Mouse (Mus musculus): ENCODE data around the gene Olfr667. TPM values are rescaled to one million over a fixed set of nuclear protein-coding genes. Genes with fewer than 3 reads are reported as not detected.
"Not testable (repeated sequence)": the region's sequence is repeated elsewhere in the genome, so short reads cannot be mapped to it uniquely, and the experiment has no call there.

The Olfr667 gene
- polyA plus RNA-seq (2015; fragmentation: Nextera tagmentation; extraction: Ambion mirVana) = not detected in 2 replicates

- no peak within 1 kb of the TSS for H3K4me2 ChIP-seq (replicated peaks)
- no peaks in the 10 kb centered on the region for H3K9me3 ChIP-seq
- no peaks in the 10 kb centered on the region for H3K36me3 ChIP-seq
- no peak within 1 kb of the TSS for H3K4me3 ChIP-seq (replicated peaks)
- H3K4me1 ChIP-seq (replicated peaks) = no peaks in the 10 kb centered on the region
- no peak within 1 kb of the TSS for H3K27ac ChIP-seq
- H3K27me3 ChIP-seq = no peaks in the 10 kb centered on the region
- 88% methylated on average over 1 of the region's 1 CpGs for WGBS
- H3K9ac ChIP-seq (replicated peaks) = no peak within 1 kb of the TSS
- no peak for ATAC-seq
These were observed at the start of gene Olfr667 for GRCm38 (mm10) chr7:104921382-104921781. Olfr667 (minus strand) TSS chr7:104921482.

- H3K9ac ChIP-seq (replicated peaks) = no peak within 1 kb of the TSS
- no peaks in the 10 kb centered on the region for H3K36me3 ChIP-seq
- no peak within 1 kb of the TSS for H3K4me3 ChIP-seq (replicated peaks)
- no peak for ATAC-seq
- H3K27me3 ChIP-seq = no peaks in the 10 kb centered on the region
- H3K4me2 ChIP-seq (replicated peaks) = no peak within 1 kb of the TSS
- H3K27ac ChIP-seq = no peak within 1 kb of the TSS
- no peaks in the 10 kb centered on the region for H3K4me1 ChIP-seq (replicated peaks)
- H3K9me3 ChIP-seq = no peaks in the 10 kb centered on the region
- WGBS = 74% methylated on average over 1 of the region's 1 CpGs
These were observed 41.2 kb upstream of the Olfr667 start, which contains the start of gene Olfr670 for GRCm38 (mm10) chr7:104962520-104962919. Olfr670 (minus strand) TSS chr7:104962620.

GRCm38 (mm10) chr7:104950234-104950633 is 29.0 kb upstream of the Olfr667 start:
- ATAC-seq; H3K4me3 ChIP-seq (replicated peaks); H3K4me2 ChIP-seq (replicated peaks); H3K4me1 ChIP-seq (replicated peaks); H3K9ac ChIP-seq (replicated peaks); H3K27me3 ChIP-seq; H3K9me3 ChIP-seq; H3K27ac ChIP-seq; H3K36me3 ChIP-seq: not testable (repeated sequence)
- WGBS = 93% methylated on average over 16 of the region's 16 CpGs

- Histone ChIP-seq H3K4me1 (replicated peaks) (no peaks in the 10 kb centered on the region), H3K27me3 (no peaks in the 10 kb centered on the region), H3K9me3 (no peaks in the 10 kb centered on the region), H3K9ac (replicated peaks) (no peak within 1 kb of the TSS), H3K27ac (no peak within 1 kb of the TSS), H3K36me3 (no peaks in the 10 kb centered on the region), H3K4me3 (replicated peaks) (no peak within 1 kb of the TSS), H3K4me2 (replicated peaks) (no peak within 1 kb of the TSS)
- WGBS = 95% methylated on average over 1 of the region's 1 CpGs
- no peak for ATAC-seq
These were observed 12.7 kb upstream of the Olfr667 start, which contains the start of gene Olfr669 for GRCm38 (mm10) chr7:104933940-104934339. Olfr669 (plus strand) TSS chr7:104934240.

- Histone ChIP-seq H3K27ac (no peak within 1 kb of the TSS), H3K4me2 (replicated peaks) (no peak within 1 kb of the TSS), H3K9me3 (no peaks in the 10 kb centered on the region), H3K27me3 (no peaks in the 10 kb centered on the region), H3K4me3 (replicated peaks) (no peak within 1 kb of the TSS), H3K36me3 (no peaks in the 10 kb centered on the region), H3K4me1 (replicated peaks) (no peaks in the 10 kb centered on the region), H3K9ac (replicated peaks) (no peak within 1 kb of the TSS)
- no peak for ATAC-seq
- 85% methylated on average over 1 of the region's 1 CpGs for WGBS
These were observed 6.7 kb upstream of the Olfr667 start, which contains the start of gene Olfr668 for GRCm38 (mm10) chr7:104927957-104928356. Olfr668 (minus strand) TSS chr7:104928057.

GRCm38 (mm10) chr7:104895852-104896251 is 25.4 kb downstream of the Olfr667 start, which contains the start of gene Olfr666:
Olfr666 (minus strand) TSS chr7:104895952.
- H3K36me3 ChIP-seq = no peaks in the 10 kb centered on the region
- WGBS = 84% methylated on average over 2 of the region's 2 CpGs
- no peak within 1 kb of the TSS for H3K9ac ChIP-seq (replicated peaks)
- H3K9me3 ChIP-seq = no peaks in the 10 kb centered on the region
- no peak within 1 kb of the TSS for H3K27ac ChIP-seq
- no peak for ATAC-seq
- no peak within 1 kb of the TSS for H3K4me3 ChIP-seq (replicated peaks)
- no peaks in the 10 kb centered on the region for H3K27me3 ChIP-seq
- no peaks in the 10 kb centered on the region for H3K4me1 ChIP-seq (replicated peaks)
- H3K4me2 ChIP-seq (replicated peaks) = no peak within 1 kb of the TSS

- Histone ChIP-seq H3K36me3 (no peaks in the 10 kb centered on the region), H3K4me2 (replicated peaks) (no peak within 1 kb of the TSS), H3K4me1 (replicated peaks) (no peaks in the 10 kb centered on the region), H3K9ac (replicated peaks) (no peak within 1 kb of the TSS), H3K9me3 (no peaks in the 10 kb centered on the region), H3K4me3 (replicated peaks) (no peak within 1 kb of the TSS), H3K27ac (no peak within 1 kb of the TSS), H3K27me3 (no peaks in the 10 kb centered on the region)
- ATAC-seq = no peak
- WGBS = 60% methylated on average over 1 of the region's 1 CpGs
These were observed 43.6 kb downstream of the Olfr667 start, which contains the start of gene Olfr665 for GRCm38 (mm10) chr7:104877731-104878130. Olfr665 (plus strand) TSS chr7:104878031.

Other genes starting within 250 kb of the Olfr667 start
- not detected in 2 replicates for gene Olfr661, start 235.0 kb downstream of the Olfr667 start, polyA plus RNA-seq (2015; fragmentation: Nextera tagmentation; extraction: Ambion mirVana)
- not detected in 2 replicates for gene Usp17le, start 144.0 kb downstream of the Olfr667 start, polyA plus RNA-seq (2015; fragmentation: Nextera tagmentation; extraction: Ambion mirVana)
- gene Usp17lb, start 78.9 kb downstream of the Olfr667 start, polyA plus RNA-seq (2015; fragmentation: Nextera tagmentation; extraction: Ambion mirVana) = not detected in 2 replicates
- gene Usp17la, start 64.5 kb downstream of the Olfr667 start, polyA plus RNA-seq (2015; fragmentation: Nextera tagmentation; extraction: Ambion mirVana) = not detected in 2 replicates
- gene Olfr665, start 43.5 kb downstream of the Olfr667 start, polyA plus RNA-seq (2015; fragmentation: Nextera tagmentation; extraction: Ambion mirVana) = not detected in 2 replicates
- gene Olfr666, start 25.5 kb downstream of the Olfr667 start, polyA plus RNA-seq (2015; fragmentation: Nextera tagmentation; extraction: Ambion mirVana) = not detected in 2 replicates
- gene Olfr668, start 6.6 kb upstream of the Olfr667 start, polyA plus RNA-seq (2015; fragmentation: Nextera tagmentation; extraction: Ambion mirVana) = not detected in 2 replicates
- gene Olfr669, start 12.8 kb upstream of the Olfr667 start, polyA plus RNA-seq (2015; fragmentation: Nextera tagmentation; extraction: Ambion mirVana) = not detected in 2 replicates
- not detected in 2 replicates for gene Olfr670, start 41.1 kb upstream of the Olfr667 start, polyA plus RNA-seq (2015; fragmentation: Nextera tagmentation; extraction: Ambion mirVana)
- not detected in 2 replicates for gene Olfr671, start 57.6 kb upstream of the Olfr667 start, polyA plus RNA-seq (2015; fragmentation: Nextera tagmentation; extraction: Ambion mirVana)
- gene Olfr672, start 80.5 kb upstream of the Olfr667 start, polyA plus RNA-seq (2015; fragmentation: Nextera tagmentation; extraction: Ambion mirVana) = not detected in 2 replicates
- gene Olfr675, start 107.0 kb upstream of the Olfr667 start, polyA plus RNA-seq (2015; fragmentation: Nextera tagmentation; extraction: Ambion mirVana) = not detected in 2 replicates
- not detected in 2 replicates for gene Olfr676, start 111.2 kb upstream of the Olfr667 start, polyA plus RNA-seq (2015; fragmentation: Nextera tagmentation; extraction: Ambion mirVana)
- gene Olfr677, start 129.9 kb upstream of the Olfr667 start, polyA plus RNA-seq (2015; fragmentation: Nextera tagmentation; extraction: Ambion mirVana) = not detected in 2 replicates
- not detected in 2 replicates for gene Olfr678, start 143.0 kb upstream of the Olfr667 start, polyA plus RNA-seq (2015; fragmentation: Nextera tagmentation; extraction: Ambion mirVana)
- not detected in 2 replicates for gene Olfr679, start 159.7 kb upstream of the Olfr667 start, polyA plus RNA-seq (2015; fragmentation: Nextera tagmentation; extraction: Ambion mirVana)
- not detected in 2 replicates for gene Olfr680-ps1, start 171.3 kb upstream of the Olfr667 start, polyA plus RNA-seq (2015; fragmentation: Nextera tagmentation; extraction: Ambion mirVana)
- gene Olfr681, start 195.4 kb upstream of the Olfr667 start, polyA plus RNA-seq (2015; fragmentation: Nextera tagmentation; extraction: Ambion mirVana) = not detected in 2 replicates
- gene Olfr683, start 225.5 kb upstream of the Olfr667 start, polyA plus RNA-seq (2015; fragmentation: Nextera tagmentation; extraction: Ambion mirVana) = not detected in 2 replicates
- not detected in 2 replicates for gene Olfr684, start 242.2 kb upstream of the Olfr667 start, polyA plus RNA-seq (2015; fragmentation: Nextera tagmentation; extraction: Ambion mirVana)

All from midbrain, embryonic 13.5 days (tissue).